Mouse (Mus musculus): ENCODE measurements around the gene Adgrf1.

- TF ChIP-seq POLR2A (IDR thresholded peaks at IDR 0.05; ENCODE audit: control insufficient read depth, extremely low read depth, insufficient read depth, low read length, poor library complexity) (no peak), CTCF (IDR thresholded peaks at IDR 0.05; ENCODE audit: borderline replicate concordance, control insufficient read depth, extremely low read depth, insufficient read depth, low read length, poor library complexity) (no peak)
These were observed 90.9 kb downstream of the Adgrf1 start for GRCm38 (mm10) chr17:43361021-43361420.
